Mouse (Mus musculus) frontal cortex, postnatal 36 days (tissue): ENCODE results near the gene Olfr71.

Experiments used
- DNase-seq, 2 experiments: peaks; one replicate each; pipeline ENCODE4 v3.0.0; 2022; ENCODE audit warnings: low spot score in 2 of 2

The Olfr71 gene

GRCm38 (mm10) chr4:43656339-43657109 lies 53.5 kb downstream of the Olfr71 start, which contains the start of gene Hint2:
Hint2 (minus strand) TSS chr4:43656466.
- DNase-seq, result peak; percentile 93 to 97

GRCm38 (mm10) chr4:43655656-43656338 lies 54.3 kb downstream of the Olfr71 start:
- DNase-seq, result peak in 1 of 2 experiments; percentile 20
